Mouse (Mus musculus): Measurements from ENCODE around the gene 2900026A02Rik. TPM values are rescaled to one million over a fixed set of nuclear protein-coding genes. Genes with fewer than 3 reads are reported as not detected.

The 2900026A02Rik gene
- total and polyA plus RNA-seq, 2 experiments = 8.0 to 29.2 TPM

GRCm38 (mm10) chr5:113081439-113081838 lies 139.6 kb downstream of the 2900026A02Rik start, which contains the start of gene Crybb3:
TSS of gene Crybb3 (minus strand) at chr5:113081584.
- WGBS = 9% methylated on average over 8 of the region's 8 CpGs
- Histone ChIP-seq H3K4me1 (ENCODE audit: control insufficient read depth, insufficient read depth, low read length) (peaks cover 19% of the 10 kb centered on the region), H3K36me3 (ENCODE audit: control insufficient read depth, insufficient read depth, low read length) (no peaks in the 10 kb centered on the region), H3K79me2 (ENCODE audit: control insufficient read depth, insufficient read depth, low read length) (no peaks in the 10 kb centered on the region), H3K9ac (ENCODE audit: low read depth, low read length) (no peak within 1 kb of the TSS), H3K27me3 (ENCODE audit: control insufficient read depth, insufficient read depth, low read length) (no peaks in the 10 kb centered on the region), H3K27ac (replicated peaks; ENCODE audit: insufficient read depth, low read depth, low read length) (peak within 1 kb of the TSS; percentile 58), H3K4me3 (ENCODE audit: insufficient read depth, low read depth, low read length) (no peak within 1 kb of the TSS)
- DNase-seq (ENCODE audit: extremely low read depth, low read depth, low spot score) = peak; percentile 79
- TF ChIP-seq POLR2A (IDR thresholded peaks at IDR 0.05; ENCODE audit: extremely low read depth, insufficient read depth, low read length) = no peak
- no peak for TF ChIP-seq CTCF (IDR thresholded peaks at IDR 0.05; ENCODE audit: low read depth, low read length)

- WGBS = 31% methylated on average over 9 of the region's 9 CpGs
- peak; percentile 39 for DNase-seq (ENCODE audit: extremely low read depth, low read depth, low spot score)
- no peak for TF ChIP-seq CTCF (IDR thresholded peaks at IDR 0.05; ENCODE audit: low read depth, low read length)
- no peak for TF ChIP-seq POLR2A (IDR thresholded peaks at IDR 0.05; ENCODE audit: extremely low read depth, insufficient read depth, low read length)
- H3K9ac ChIP-seq (ENCODE audit: low read depth, low read length) = no peak overlapping the region
- no peaks in the 10 kb centered on the region for H3K36me3 ChIP-seq (ENCODE audit: control insufficient read depth, insufficient read depth, low read length)
- no peak overlapping the region for H3K4me3 ChIP-seq (ENCODE audit: insufficient read depth, low read depth, low read length)
- H3K79me2 ChIP-seq (ENCODE audit: control insufficient read depth, insufficient read depth, low read length) = no peaks in the 10 kb centered on the region
- no peak overlapping the region for H3K27ac ChIP-seq (replicated peaks; ENCODE audit: insufficient read depth, low read depth, low read length)
- peaks cover 17% of the 10 kb centered on the region for H3K4me1 ChIP-seq (ENCODE audit: control insufficient read depth, insufficient read depth, low read length)
- H3K27me3 ChIP-seq (ENCODE audit: control insufficient read depth, insufficient read depth, low read length) = no peaks in the 10 kb centered on the region
Measured at GRCm38 (mm10) chr5:113081020-113081419, 140.0 kb downstream of the 2900026A02Rik start.

- DNase-seq (ENCODE audit: extremely low read depth, low read depth, low spot score) = no peak
Measured at GRCm38 (mm10) chr5:113079783-113080182, 141.3 kb downstream of the 2900026A02Rik start.

GRCm38 (mm10) chr5:113078686-113079085 lies 142.3 kb downstream of the 2900026A02Rik start:
- H3K4me1 ChIP-seq (ENCODE audit: control insufficient read depth, insufficient read depth, low read length) = peaks cover 17% of the 10 kb centered on the region
- no peaks in the 10 kb centered on the region for H3K27me3 ChIP-seq (ENCODE audit: control insufficient read depth, insufficient read depth, low read length)
- no peaks in the 10 kb centered on the region for H3K36me3 ChIP-seq (ENCODE audit: control insufficient read depth, insufficient read depth, low read length)
- 59% methylated on average over 5 of the region's 5 CpGs for WGBS
- no peak overlapping the region for H3K4me3 ChIP-seq (ENCODE audit: insufficient read depth, low read depth, low read length)
- H3K9ac ChIP-seq (ENCODE audit: low read depth, low read length) = no peak overlapping the region
- no peak overlapping the region for H3K27ac ChIP-seq (replicated peaks; ENCODE audit: insufficient read depth, low read depth, low read length)
- no peaks in the 10 kb centered on the region for H3K79me2 ChIP-seq (ENCODE audit: control insufficient read depth, insufficient read depth, low read length)
- no peak for DNase-seq (ENCODE audit: extremely low read depth, low read depth, low spot score)
- TF ChIP-seq POLR2A (IDR thresholded peaks at IDR 0.05; ENCODE audit: extremely low read depth, insufficient read depth, low read length) (no peak), CTCF (IDR thresholded peaks at IDR 0.05; ENCODE audit: low read depth, low read length) (peak; percentile 61; the same call in 1 of the 2 replicates)

More at GRCm38 (mm10) chr5:113079783-113080182, 141.3 kb downstream of the 2900026A02Rik start:
- Histone ChIP-seq H3K4me3 (ENCODE audit: insufficient read depth, low read depth, low read length) (no peak overlapping the region), H3K27me3 (ENCODE audit: control insufficient read depth, insufficient read depth, low read length) (no peaks in the 10 kb centered on the region), H3K27ac (replicated peaks; ENCODE audit: insufficient read depth, low read depth, low read length) (no peak overlapping the region), H3K79me2 (ENCODE audit: control insufficient read depth, insufficient read depth, low read length) (no peaks in the 10 kb centered on the region), H3K4me1 (ENCODE audit: control insufficient read depth, insufficient read depth, low read length) (peaks cover 17% of the 10 kb centered on the region), H3K36me3 (ENCODE audit: control insufficient read depth, insufficient read depth, low read length) (no peaks in the 10 kb centered on the region), H3K9ac (ENCODE audit: low read depth, low read length) (no peak overlapping the region)
- 33% methylated on average over 21 of the region's 21 CpGs for WGBS
- TF ChIP-seq CTCF (IDR thresholded peaks at IDR 0.05; ENCODE audit: low read depth, low read length) (peak; percentile 77), POLR2A (IDR thresholded peaks at IDR 0.05; ENCODE audit: extremely low read depth, insufficient read depth, low read length) (no peak)

- H3K27me3 ChIP-seq (ENCODE audit: control insufficient read depth, insufficient read depth, low read length) = no peaks in the 10 kb centered on the region
- H3K4me1 ChIP-seq (ENCODE audit: control insufficient read depth, insufficient read depth, low read length) = no peaks in the 10 kb centered on the region
- no peak within 1 kb of the TSS for H3K27ac ChIP-seq (replicated peaks; ENCODE audit: insufficient read depth, low read depth, low read length)
- no peak for DNase-seq (ENCODE audit: extremely low read depth, low read depth, low spot score)
- no peak within 1 kb of the TSS for H3K4me3 ChIP-seq (ENCODE audit: insufficient read depth, low read depth, low read length)
- TF ChIP-seq CTCF (IDR thresholded peaks at IDR 0.05; ENCODE audit: low read depth, low read length) (no peak), POLR2A (IDR thresholded peaks at IDR 0.05; ENCODE audit: extremely low read depth, insufficient read depth, low read length) (no peak)
- H3K9ac ChIP-seq (ENCODE audit: low read depth, low read length) = no peak within 1 kb of the TSS
- H3K79me2 ChIP-seq (ENCODE audit: control insufficient read depth, insufficient read depth, low read length) = no peaks in the 10 kb centered on the region
- H3K36me3 ChIP-seq (ENCODE audit: control insufficient read depth, insufficient read depth, low read length) = no peaks in the 10 kb centered on the region
Measured at GRCm38 (mm10) chr5:113070017-113070416, 151.0 kb downstream of the 2900026A02Rik start, which contains the start of gene Crybb2. TSS of gene Crybb2 (minus strand) at chr5:113070117.

- DNase-seq (ENCODE audit: extremely low read depth, low read depth, low spot score) = peak; percentile 18
- Histone ChIP-seq H3K4me1 (ENCODE audit: control insufficient read depth, insufficient read depth, low read length) (no peaks in the 10 kb centered on the region), H3K9ac (ENCODE audit: low read depth, low read length) (no peak overlapping the region), H3K4me3 (ENCODE audit: insufficient read depth, low read depth, low read length) (no peak overlapping the region), H3K79me2 (ENCODE audit: control insufficient read depth, insufficient read depth, low read length) (no peaks in the 10 kb centered on the region), H3K36me3 (ENCODE audit: control insufficient read depth, insufficient read depth, low read length) (no peaks in the 10 kb centered on the region), H3K27ac (replicated peaks; ENCODE audit: insufficient read depth, low read depth, low read length) (no peak overlapping the region), H3K27me3 (ENCODE audit: control insufficient read depth, insufficient read depth, low read length) (no peaks in the 10 kb centered on the region)
- TF ChIP-seq CTCF (IDR thresholded peaks at IDR 0.05; ENCODE audit: low read depth, low read length) (peak; percentile 99), POLR2A (IDR thresholded peaks at IDR 0.05; ENCODE audit: extremely low read depth, insufficient read depth, low read length) (no peak)
- 6% methylated on average over 16 of the region's 16 CpGs for WGBS
Measured at GRCm38 (mm10) chr5:113054308-113054707, 166.7 kb downstream of the 2900026A02Rik start.
